Mouse (Mus musculus) c-Kit-positive CD71-positive TER-119-negative erythroid progenitor cells, embryonic 14.5 days (primary cell): ENCODE measurements at regions not wholly inside any gene's neighbourhood (a gene's known extent, or its start where the extent isn't known, plus 50 kb on each side); places are given as distances from the start of the nearest gene placed in this dataset.

Source experiments
- DNase-seq: peaks from one replicate; pipeline ENCODE4 v3.0.0-alpha.2; 2013; ENCODE audit warnings: low read depth

- no peak for DNase-seq
Observed at GRCm38 (mm10) chr15:51725457-51725856, 2159.2 kb upstream of the Gm7489 start.

DNA sequence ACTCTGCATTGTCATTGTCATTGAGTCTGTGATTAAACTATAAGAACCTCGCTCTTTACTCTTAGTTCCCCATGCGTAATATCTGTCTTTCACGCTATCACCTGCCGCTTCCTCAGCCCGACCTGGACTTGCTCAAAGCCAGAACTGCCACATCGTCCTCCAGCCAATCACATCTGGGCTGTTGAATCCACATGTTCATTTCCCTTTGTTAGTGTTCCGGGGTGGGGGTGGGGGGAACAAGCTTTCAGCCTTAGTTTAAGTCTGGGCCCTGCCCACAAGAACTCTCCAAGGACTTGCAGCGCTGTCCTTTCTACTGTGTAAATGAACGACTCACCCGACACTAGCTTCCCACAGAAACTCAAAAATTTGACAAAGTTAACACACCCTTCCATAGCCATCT is 2154.6 kb upstream of the Gm7489 start:
- no peak for DNase-seq

GRCm38 (mm10) chr15:51730805-51731412 is 2153.8 kb upstream of the Gm7489 start:
- DNase-seq: no peak

DNA sequence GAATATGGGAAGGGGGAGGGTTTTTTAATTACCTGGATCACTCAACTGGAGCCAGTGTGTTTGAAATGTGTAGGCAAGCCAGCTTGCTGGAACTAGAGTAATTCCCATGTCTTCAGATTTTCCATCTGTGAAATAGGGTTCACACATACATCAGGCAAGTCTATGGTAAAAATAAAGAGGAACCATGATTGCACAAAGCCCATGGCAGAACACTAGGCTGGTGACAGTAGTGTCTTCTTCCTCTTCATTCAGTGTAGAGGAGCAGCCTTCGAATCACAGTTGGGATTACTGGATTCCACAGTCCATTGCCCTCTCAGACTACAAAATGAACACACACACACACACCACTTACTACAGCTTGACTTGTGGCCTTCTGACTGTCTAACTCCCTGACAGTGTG is 2150.5 kb upstream of the Gm7489 start:
- no peak for DNase-seq
